Mouse (Mus musculus): Measurements from ENCODE around the gene Asah2. TPM values are rescaled to one million over a fixed set of nuclear protein-coding genes. Genes with fewer than 3 reads are reported as not detected.

Asah2 gene
- polyA plus RNA-seq, 1 experiment = not detected

GRCm38 (mm10) chr19:32070340-32070739 lies 37.7 kb downstream of the Asah2 start:
- no peak overlapping the region for H3K27ac ChIP-seq (ENCODE audit: insufficient read depth, low read depth, low read length)
- TF ChIP-seq CTCF (IDR thresholded peaks at IDR 0.05; ENCODE audit: insufficient read depth, low read depth, low read length) (no peak), POLR2A (IDR thresholded peaks at IDR 0.05; ENCODE audit: insufficient read depth, low read depth, low read length) (no peak)
- no peak overlapping the region for H3K4me3 ChIP-seq (ENCODE audit: insufficient read depth, low read depth, low read length)
- no peaks in the 10 kb centered on the region for H3K4me1 ChIP-seq (ENCODE audit: control insufficient read depth, insufficient read depth, low read length)
- 76% methylated on average over 2 of the region's 2 CpGs for WGBS

- no peaks in the 10 kb centered on the region for H3K4me1 ChIP-seq (ENCODE audit: control insufficient read depth, insufficient read depth, low read length)
- TF ChIP-seq CTCF (IDR thresholded peaks at IDR 0.05; ENCODE audit: insufficient read depth, low read depth, low read length) (no peak), POLR2A (IDR thresholded peaks at IDR 0.05; ENCODE audit: insufficient read depth, low read depth, low read length) (no peak)
Observed at GRCm38 (mm10) chr19:32069598-32069997, 38.4 kb downstream of the Asah2 start.

GRCm38 (mm10) chr19:32067669-32068068 lies 40.3 kb downstream of the Asah2 start:
- TF ChIP-seq CTCF (IDR thresholded peaks at IDR 0.05; ENCODE audit: insufficient read depth, low read depth, low read length) = no peak
- no peak for TF ChIP-seq POLR2A (IDR thresholded peaks at IDR 0.05; ENCODE audit: insufficient read depth, low read depth, low read length)
- H3K27ac ChIP-seq (ENCODE audit: insufficient read depth, low read depth, low read length) = no peak overlapping the region
- 81% methylated on average over 4 of the region's 4 CpGs for WGBS
- H3K4me3 ChIP-seq (ENCODE audit: insufficient read depth, low read depth, low read length) = no peak overlapping the region
- no peaks in the 10 kb centered on the region for H3K4me1 ChIP-seq (ENCODE audit: control insufficient read depth, insufficient read depth, low read length)

More at GRCm38 (mm10) chr19:32069598-32069997, 38.4 kb downstream of the Asah2 start:
- 82% methylated on average over 2 of the region's 2 CpGs for WGBS
- no peak overlapping the region for H3K27ac ChIP-seq (ENCODE audit: insufficient read depth, low read depth, low read length)
- H3K4me3 ChIP-seq (ENCODE audit: insufficient read depth, low read depth, low read length) = no peak overlapping the region

- TF ChIP-seq CTCF (IDR thresholded peaks at IDR 0.05; ENCODE audit: insufficient read depth, low read depth, low read length) (no peak), POLR2A (IDR thresholded peaks at IDR 0.05; ENCODE audit: insufficient read depth, low read depth, low read length) (no peak)
- H3K27ac ChIP-seq (ENCODE audit: insufficient read depth, low read depth, low read length) = no peak overlapping the region
- H3K4me3 ChIP-seq (ENCODE audit: insufficient read depth, low read depth, low read length) = no peak overlapping the region
- no peaks in the 10 kb centered on the region for H3K4me1 ChIP-seq (ENCODE audit: control insufficient read depth, insufficient read depth, low read length)
- 83% methylated on average over 1 of the region's 1 CpGs for WGBS
Observed at GRCm38 (mm10) chr19:32061294-32061693, 46.7 kb downstream of the Asah2 start.

- WGBS = 91% methylated on average over 1 of the region's 1 CpGs
- Histone ChIP-seq H3K27ac (ENCODE audit: insufficient read depth, low read depth, low read length) (no peak overlapping the region), H3K4me1 (ENCODE audit: control insufficient read depth, insufficient read depth, low read length) (no peaks in the 10 kb centered on the region), H3K4me3 (ENCODE audit: insufficient read depth, low read depth, low read length) (no peak overlapping the region)
- TF ChIP-seq CTCF (IDR thresholded peaks at IDR 0.05; ENCODE audit: insufficient read depth, low read depth, low read length) = no peak
- TF ChIP-seq POLR2A (IDR thresholded peaks at IDR 0.05; ENCODE audit: insufficient read depth, low read depth, low read length) = no peak
Observed at GRCm38 (mm10) chr19:32056252-32056651, 51.8 kb downstream of the Asah2 start.

GRCm38 (mm10) chr19:32055725-32056124 lies 52.3 kb downstream of the Asah2 start:
- H3K4me1 ChIP-seq (ENCODE audit: control insufficient read depth, insufficient read depth, low read length) = no peaks in the 10 kb centered on the region
- H3K27ac ChIP-seq (ENCODE audit: insufficient read depth, low read depth, low read length) = no peak overlapping the region
- no peak overlapping the region for H3K4me3 ChIP-seq (ENCODE audit: insufficient read depth, low read depth, low read length)
- WGBS = 93% methylated on average over 1 of the region's 1 CpGs
- TF ChIP-seq POLR2A (IDR thresholded peaks at IDR 0.05; ENCODE audit: insufficient read depth, low read depth, low read length) (no peak), CTCF (IDR thresholded peaks at IDR 0.05; ENCODE audit: insufficient read depth, low read depth, low read length) (no peak)

- Histone ChIP-seq H3K27ac (ENCODE audit: insufficient read depth, low read depth, low read length) (no peak overlapping the region), H3K4me3 (ENCODE audit: insufficient read depth, low read depth, low read length) (no peak overlapping the region), H3K4me1 (ENCODE audit: control insufficient read depth, insufficient read depth, low read length) (no peaks in the 10 kb centered on the region)
- no peak for TF ChIP-seq CTCF (IDR thresholded peaks at IDR 0.05; ENCODE audit: insufficient read depth, low read depth, low read length)
- 92% methylated on average over 2 of the region's 2 CpGs for WGBS
Observed at GRCm38 (mm10) chr19:32051251-32051650, 56.8 kb downstream of the Asah2 start.

- no peak overlapping the region for H3K27ac ChIP-seq (ENCODE audit: insufficient read depth, low read depth, low read length)
- no peaks in the 10 kb centered on the region for H3K4me1 ChIP-seq (ENCODE audit: control insufficient read depth, insufficient read depth, low read length)
- TF ChIP-seq CTCF (IDR thresholded peaks at IDR 0.05; ENCODE audit: insufficient read depth, low read depth, low read length) (no peak), POLR2A (IDR thresholded peaks at IDR 0.05; ENCODE audit: insufficient read depth, low read depth, low read length) (no peak)
- 96% methylated on average over 4 of the region's 4 CpGs for WGBS
- no peak overlapping the region for H3K4me3 ChIP-seq (ENCODE audit: insufficient read depth, low read depth, low read length)
Observed at GRCm38 (mm10) chr19:32032881-32033280, 75.1 kb downstream of the Asah2 start.

GRCm38 (mm10) chr19:32030430-32030829 lies 77.6 kb downstream of the Asah2 start:
- TF ChIP-seq CTCF (IDR thresholded peaks at IDR 0.05; ENCODE audit: insufficient read depth, low read depth, low read length) (no peak), POLR2A (IDR thresholded peaks at IDR 0.05; ENCODE audit: insufficient read depth, low read depth, low read length) (no peak)
- no peak overlapping the region for H3K4me3 ChIP-seq (ENCODE audit: insufficient read depth, low read depth, low read length)
- H3K4me1 ChIP-seq (ENCODE audit: control insufficient read depth, insufficient read depth, low read length) = no peaks in the 10 kb centered on the region
- WGBS = 14% methylated on average over 1 of the region's 1 CpGs
- no peak overlapping the region for H3K27ac ChIP-seq (ENCODE audit: insufficient read depth, low read depth, low read length)

- Histone ChIP-seq H3K4me3 (ENCODE audit: insufficient read depth, low read depth, low read length) (no peak overlapping the region), H3K4me1 (ENCODE audit: control insufficient read depth, insufficient read depth, low read length) (no peaks in the 10 kb centered on the region), H3K27ac (ENCODE audit: insufficient read depth, low read depth, low read length) (no peak overlapping the region)
- no peak for TF ChIP-seq CTCF (IDR thresholded peaks at IDR 0.05; ENCODE audit: insufficient read depth, low read depth, low read length)
- no peak for TF ChIP-seq POLR2A (IDR thresholded peaks at IDR 0.05; ENCODE audit: insufficient read depth, low read depth, low read length)
- 90% methylated on average over 3 of the region's 3 CpGs for WGBS
Observed at GRCm38 (mm10) chr19:32025443-32025842, 82.6 kb downstream of the Asah2 start.
